Comparison of ENCODE assay signal across 11 mouse cellular contexts in genomic region chr9:59458997-59459510, GRCm38 (mm10). TPM values are rescaled to one million over a fixed set of nuclear protein-coding genes. Genes with fewer than 3 reads are reported as not detected.
DNase-seq lines count a peak whose midpoint lies in the region; ATAC-seq and TF ChIP-seq lines count a peak whose summit lies in the region.
"Had no signal": no experiment of that assay in that cellular context is flagged by ENCODE, and none has a peak within 500 bp of the region (broad histone marks: within the 10 kb centered on the region; RNA-seq: fewer than 3 reads in every experiment).

No protein-coding gene starts in this region.

- DNase-seq in adrenal gland, postnatal 10 days, result peak; percentile 32
- no peak for DNase-seq in adrenal gland, postnatal 25 days
- DNase-seq in kidney, adult 18-20 months, result peak; percentile 25
- peak; percentile 9 for DNase-seq in retina, embryonic 14.5 days (ENCODE audit: low spot score)
- DNase-seq in retina, postnatal 1 day, result no peak
- no peak for DNase-seq in stomach, postnatal 0 days (ENCODE audit: low spot score)
- DNase-seq in limb, embryonic 10.5 days (ENCODE audit: low spot score), result no peak

- TF ChIP-seq CTCF in stomach, postnatal 0 days (IDR thresholded peaks at IDR 0.05; ENCODE audit: low read depth), result peak; percentile 15; the same call in 1 of the 2 replicates

- H3K27ac ChIP-seq in kidney, embryonic 15.5 days, result no peak overlapping the region
- H3K27ac ChIP-seq in stomach, postnatal 0 days (replicated peaks), result no peak overlapping the region
- no peak overlapping the region for H3K27ac ChIP-seq in limb, embryonic 10.5 days
- H3K27ac ChIP-seq: intestine, embryonic 15.5 days; lung, embryonic 15.5 days; neural tube, embryonic 12.5 days had no signal

- H3K9ac ChIP-seq in kidney, embryonic 15.5 days, result no peak overlapping the region
- H3K9ac ChIP-seq in stomach, postnatal 0 days (ENCODE audit: low read length), result no peak overlapping the region
- H3K9ac ChIP-seq: intestine, embryonic 15.5 days; lung, embryonic 15.5 days; neural tube, embryonic 12.5 days had no signal

- no peaks in the 10 kb centered on the region for H3K27me3 ChIP-seq in kidney, embryonic 15.5 days
- no peaks in the 10 kb centered on the region for H3K27me3 ChIP-seq in stomach, postnatal 0 days (ENCODE audit: control insufficient read depth, insufficient read depth, low read length)
- no peaks in the 10 kb centered on the region for H3K27me3 ChIP-seq in limb, embryonic 10.5 days (ENCODE audit: low read depth, poor library complexity, severe bottlenecking)
- H3K27me3 ChIP-seq: intestine, embryonic 15.5 days; lung, embryonic 15.5 days; neural tube, embryonic 12.5 days had no signal

- WGBS in kidney, embryonic 15.5 days, result 68% methylated on average over 4 of the region's 4 CpGs
- 59% methylated on average over 4 of the region's 4 CpGs for WGBS in stomach, postnatal 0 days
- 67% methylated on average over 4 of the region's 4 CpGs for WGBS in limb, embryonic 10.5 days

- TF ChIP-seq EP300 in stomach, postnatal 0 days (optimal IDR thresholded peaks at IDR 0.05), result no peak

- no peak overlapping the region for H3K4me3 ChIP-seq in kidney, embryonic 15.5 days (replicated peaks)
- no peak overlapping the region for H3K4me3 ChIP-seq in stomach, postnatal 0 days (ENCODE audit: low read depth, low read length)
- H3K4me3 ChIP-seq in limb, embryonic 10.5 days, result no peak overlapping the region
- H3K4me3 ChIP-seq: intestine, embryonic 15.5 days; lung, embryonic 15.5 days; neural tube, embryonic 12.5 days had no signal

- no peak for ATAC-seq in kidney, embryonic 15.5 days (replicated peaks; ENCODE audit: low FRiP score)
- no peak for ATAC-seq in stomach, postnatal 0 days (ENCODE audit: low FRiP score, low TSS enrichment)
- ATAC-seq: intestine, embryonic 15.5 days had no signal

- no peaks in the 10 kb centered on the region for H3K9me3 ChIP-seq in kidney, embryonic 15.5 days (replicated peaks)
- H3K9me3 ChIP-seq in stomach, postnatal 0 days (ENCODE audit: control insufficient read depth, low read length), result no peaks in the 10 kb centered on the region
- no peaks in the 10 kb centered on the region for H3K9me3 ChIP-seq in limb, embryonic 10.5 days (replicated peaks)
- H3K9me3 ChIP-seq: intestine, embryonic 15.5 days; lung, embryonic 15.5 days; neural tube, embryonic 12.5 days had no signal

- no peak overlapping the region for H3K4me2 ChIP-seq in kidney, embryonic 15.5 days
- H3K4me2 ChIP-seq in stomach, postnatal 0 days (replicated peaks; ENCODE audit: low read depth), result no peak overlapping the region
- H3K4me2 ChIP-seq: intestine, embryonic 15.5 days; lung, embryonic 15.5 days; neural tube, embryonic 12.5 days had no signal

- H3K4me1 ChIP-seq in kidney, embryonic 15.5 days, result peaks cover 13% of the 10 kb centered on the region; the same call in 1 of the 2 replicates
- no peaks in the 10 kb centered on the region for H3K4me1 ChIP-seq in stomach, postnatal 0 days (replicated peaks; ENCODE audit: control insufficient read depth, insufficient read depth)
- H3K4me1 ChIP-seq in limb, embryonic 10.5 days, result peaks cover 5% of the 10 kb centered on the region; the same call in 1 of the 2 replicates
- H3K4me1 ChIP-seq: intestine, embryonic 15.5 days; lung, embryonic 15.5 days had no signal

- peaks cover 14% of the 10 kb centered on the region for H3K36me3 ChIP-seq in kidney, embryonic 15.5 days
- H3K36me3 ChIP-seq in stomach, postnatal 0 days (ENCODE audit: control insufficient read depth, insufficient read depth, low read length), result no peaks in the 10 kb centered on the region
- H3K36me3 ChIP-seq in limb, embryonic 10.5 days, result peaks cover 23% of the 10 kb centered on the region
- H3K36me3 ChIP-seq: intestine, embryonic 15.5 days; lung, embryonic 15.5 days; neural tube, embryonic 12.5 days had no signal

RNA-seq across cellular contexts. Expression of gene Arih1, which starts 27.4 kb away (rescaled TPM):
- total RNA-seq in adrenal gland, postnatal 10 days (2021), result 10 to 100 TPM; 87.0 to 99.7 TPM
- 138 and 142 TPM in 2 replicates for total RNA-seq in adrenal gland, postnatal 25 days (2021)
- 16.3 and 18.4 TPM in 2 replicates for polyA plus RNA-seq in kidney, embryonic 15.5 days (2015; fragmentation: Nextera tagmentation; extraction: Ambion mirVana)
- polyA plus RNA-seq in stomach, postnatal 0 days (2015; fragmentation: Nextera tagmentation; extraction: Ambion mirVana), result 4.9 and 8.1 TPM in 2 replicates
- polyA plus RNA-seq in limb, embryonic 10.5 days (2016; fragmentation: Nextera tagmentation; extraction: Ambion mirVana), result 17.4 and 22.1 TPM in 2 replicates

Comparison
In these comparisons a context has a peak if more than half of its experiments do, and no peak if none do; other contexts are left out.
1. DNase-seq: peak in adrenal gland, postnatal 10 days (single experiment), kidney, adult 18-20 months (single experiment) and retina, embryonic 14.5 days (single experiment); none in adrenal gland, postnatal 25 days (single experiment), retina, postnatal 1 day (single experiment), stomach, postnatal 0 days (single experiment) and limb, embryonic 10.5 days (single experiment).